Mouse (Mus musculus): ENCODE results near the gene Rad9a. TPM values are rescaled to one million over a fixed set of nuclear protein-coding genes. Genes with fewer than 3 reads are reported as not detected.
A peak's percentile ranks its signal among the peaks of the same experiment; 100 is the strongest.

Gene Rad9a
- polyA plus RNA-seq, 1 experiment from 2014 or later = 21.3 TPM

- WGBS = 60% methylated on average over 13 of the region's 13 CpGs
- Histone ChIP-seq H3K4me3 (no peak overlapping the region), H3K36me3 (peaks cover 17% of the 10 kb centered on the region), H3K9me3 (no peaks in the 10 kb centered on the region), H3K9ac (peak overlapping the region; percentile 45; the same call in 1 of the 2 replicates), H3K27ac (replicated peaks) (peak overlapping the region; percentile 26; the same call in 1 of the 2 replicates), H3K27me3 (replicated peaks) (peaks cover 31% of the 10 kb centered on the region), H3K4me2 (no peak overlapping the region), H3K4me1 (peaks cover 22% of the 10 kb centered on the region)
- no peak for ATAC-seq (ENCODE audit: extremely low read depth, insufficient number of reproducible peaks, low FRiP score, low TSS enrichment)
Observed at GRCm38 (mm10) chr19:4203604-4204326, 2.3 kb upstream of the Rad9a start.

- H3K9me3 ChIP-seq = no peaks in the 10 kb centered on the region
- no peak overlapping the region for H3K4me3 ChIP-seq
- H3K4me2 ChIP-seq = no peak overlapping the region
- no peak overlapping the region for H3K27ac ChIP-seq (replicated peaks)
- peaks cover 31% of the 10 kb centered on the region for H3K27me3 ChIP-seq (replicated peaks)
- peaks cover 22% of the 10 kb centered on the region for H3K4me1 ChIP-seq
- H3K9ac ChIP-seq = peak overlapping the region; percentile 93; the same call in 1 of the 2 replicates
- peaks cover 23% of the 10 kb centered on the region for H3K36me3 ChIP-seq
- 67% methylated on average over 3 of the region's 3 CpGs for WGBS
- ATAC-seq (ENCODE audit: extremely low read depth, insufficient number of reproducible peaks, low FRiP score, low TSS enrichment) = no peak
Observed at GRCm38 (mm10) chr19:4203148-4203547, 1.7 kb upstream of the Rad9a start.

- peaks cover 23% of the 10 kb centered on the region for H3K4me1 ChIP-seq
- 0 out of 2 replicates have a peak overlapping the region, but pooled peaks have one; percentile 77 for H3K27ac ChIP-seq (replicated peaks)
- peak overlapping the region; percentile 97 for H3K4me2 ChIP-seq
- peaks cover 31% of the 10 kb centered on the region for H3K27me3 ChIP-seq (replicated peaks)
- no peaks in the 10 kb centered on the region for H3K9me3 ChIP-seq
- H3K4me3 ChIP-seq = peak overlapping the region; percentile 83
- WGBS = 36% methylated on average over 7 of the region's 7 CpGs
- ATAC-seq (ENCODE audit: extremely low read depth, insufficient number of reproducible peaks, low FRiP score, low TSS enrichment) = no peak
- H3K9ac ChIP-seq = peak overlapping the region; percentile 93
- peaks cover 33% of the 10 kb centered on the region for H3K36me3 ChIP-seq
Observed at GRCm38 (mm10) chr19:4202149-4202548, 687 bp upstream of the Rad9a start.

- no peak overlapping the region; the same call in 1 of the 2 replicates for H3K9ac ChIP-seq
- no peaks in the 10 kb centered on the region for H3K27me3 ChIP-seq (replicated peaks)
- H3K4me1 ChIP-seq = peaks cover 61% of the 10 kb centered on the region
- WGBS = 63% methylated on average over 3 of the region's 3 CpGs
- H3K9me3 ChIP-seq = no peaks in the 10 kb centered on the region
- H3K36me3 ChIP-seq = peaks cover 75% of the 10 kb centered on the region
- H3K4me2 ChIP-seq = no peak overlapping the region
- 0 out of 2 replicates have a peak overlapping the region, but pooled peaks have one; percentile 24 for H3K27ac ChIP-seq (replicated peaks)
- no peak for ATAC-seq (ENCODE audit: extremely low read depth, insufficient number of reproducible peaks, low FRiP score, low TSS enrichment)
- H3K4me3 ChIP-seq = no peak overlapping the region
Observed at GRCm38 (mm10) chr19:4197180-4197579, 4.3 kb downstream of the Rad9a start.

- no peaks in the 10 kb centered on the region for H3K27me3 ChIP-seq (replicated peaks)
- peaks cover 75% of the 10 kb centered on the region for H3K36me3 ChIP-seq
- H3K9me3 ChIP-seq = no peaks in the 10 kb centered on the region
- H3K4me3 ChIP-seq = no peak overlapping the region
- 33% methylated on average over 5 of the region's 5 CpGs for WGBS
- no peak overlapping the region; the same call in 1 of the 2 replicates for H3K9ac ChIP-seq
- no peak overlapping the region for H3K4me2 ChIP-seq
- peaks cover 57% of the 10 kb centered on the region for H3K4me1 ChIP-seq
- no peak for ATAC-seq (ENCODE audit: extremely low read depth, insufficient number of reproducible peaks, low FRiP score, low TSS enrichment)
- H3K27ac ChIP-seq (replicated peaks) = peak overlapping the region; percentile 24; the same call in 1 of the 2 replicates
Observed at GRCm38 (mm10) chr19:4196548-4196947, 4.9 kb downstream of the Rad9a start.

- 59% methylated on average over 2 of the region's 2 CpGs for WGBS
- ATAC-seq (ENCODE audit: extremely low read depth, insufficient number of reproducible peaks, low FRiP score, low TSS enrichment) = no peak
- Histone ChIP-seq H3K36me3 (peaks cover 75% of the 10 kb centered on the region), H3K27ac (replicated peaks) (no peak overlapping the region), H3K27me3 (replicated peaks) (no peaks in the 10 kb centered on the region), H3K4me1 (peaks cover 62% of the 10 kb centered on the region), H3K9ac (peak overlapping the region; percentile 12; the same call in 1 of the 2 replicates), H3K4me3 (no peak overlapping the region), H3K9me3 (no peaks in the 10 kb centered on the region), H3K4me2 (no peak overlapping the region)
Observed at GRCm38 (mm10) chr19:4196048-4196447, 5.4 kb downstream of the Rad9a start.

GRCm38 (mm10) chr19:4194776-4195650, 6.4 kb downstream of the Rad9a start:
- H3K27ac ChIP-seq (replicated peaks) = no peak overlapping the region
- H3K9me3 ChIP-seq = no peaks in the 10 kb centered on the region
- ATAC-seq (ENCODE audit: extremely low read depth, insufficient number of reproducible peaks, low FRiP score, low TSS enrichment) = no peak
- H3K36me3 ChIP-seq = peaks cover 70% of the 10 kb centered on the region
- H3K27me3 ChIP-seq (replicated peaks) = no peaks in the 10 kb centered on the region
- no peak overlapping the region for H3K4me3 ChIP-seq
- no peak overlapping the region for H3K4me2 ChIP-seq
- peaks cover 58% of the 10 kb centered on the region for H3K4me1 ChIP-seq
- WGBS = 76% methylated on average over 12 of the region's 12 CpGs
- H3K9ac ChIP-seq = no peak overlapping the region

- 75% methylated on average over 8 of the region's 8 CpGs for WGBS
- Histone ChIP-seq H3K36me3 (peaks cover 62% of the 10 kb centered on the region), H3K9ac (0 out of 2 replicates have a peak overlapping the region, but pooled peaks have one; percentile 30), H3K9me3 (no peaks in the 10 kb centered on the region), H3K4me3 (no peak overlapping the region; the same call in 1 of the 2 replicates), H3K27ac (replicated peaks) (no peak overlapping the region), H3K4me2 (peak overlapping the region; percentile 96; the same call in 1 of the 2 replicates), H3K27me3 (replicated peaks) (no peaks in the 10 kb centered on the region), H3K4me1 (peaks cover 56% of the 10 kb centered on the region)
- ATAC-seq (ENCODE audit: extremely low read depth, insufficient number of reproducible peaks, low FRiP score, low TSS enrichment) = no peak
Observed at GRCm38 (mm10) chr19:4194021-4194724, 7.3 kb downstream of the Rad9a start.

GRCm38 (mm10) chr19:4193129-4193528, 8.3 kb downstream of the Rad9a start:
- Histone ChIP-seq H3K4me1 (peaks cover 57% of the 10 kb centered on the region), H3K27ac (replicated peaks) (no peak overlapping the region; the same call in 1 of the 2 replicates), H3K9me3 (no peaks in the 10 kb centered on the region), H3K27me3 (replicated peaks) (no peaks in the 10 kb centered on the region), H3K36me3 (peaks cover 51% of the 10 kb centered on the region), H3K4me2 (peak overlapping the region; percentile 96), H3K9ac (peak overlapping the region; percentile 99), H3K4me3 (peak overlapping the region; percentile 94)
- ATAC-seq (ENCODE audit: extremely low read depth, insufficient number of reproducible peaks, low FRiP score, low TSS enrichment) = no peak
- whole genome bisulfite sequencing = 58% methylated on average over 6 of the region's 6 CpGs

- Histone ChIP-seq H3K9me3 (no peaks in the 10 kb centered on the region), H3K27me3 (replicated peaks) (no peaks in the 10 kb centered on the region), H3K9ac (peak overlapping the region; percentile 99), H3K4me3 (peak overlapping the region; percentile 94), H3K4me1 (peaks cover 64% of the 10 kb centered on the region), H3K36me3 (peaks cover 44% of the 10 kb centered on the region), H3K27ac (replicated peaks) (peak overlapping the region; percentile 95), H3K4me2 (peak overlapping the region; percentile 96)
- ATAC-seq (ENCODE audit: extremely low read depth, insufficient number of reproducible peaks, low FRiP score, low TSS enrichment) = no peak
- under 1% methylated on average over 52 of the region's 52 CpGs for WGBS
Observed at GRCm38 (mm10) chr19:4192251-4192985, 9.0 kb downstream of the Rad9a start.
